ENCODE assay signal across 42 mouse cellular contexts in genomic region chr6:78385609-78386008, GRCm38 (mm10). TPM values are rescaled to one million over a fixed set of nuclear protein-coding genes. Genes with fewer than 3 reads are reported as not detected.
"Had no signal": no experiment of that assay in that cellular context is flagged by ENCODE, and none has a peak within 500 bp of the region (broad histone marks: within the 10 kb centered on the region; RNA-seq: fewer than 3 reads in every experiment).

No protein-coding gene starts in this region.

- H3K4me2 ChIP-seq: heart, embryonic 12.5 days; hindbrain, embryonic 12.5 days; hindbrain, embryonic 14.5 days; intestine, embryonic 15.5 days; limb, embryonic 13.5 days; limb, embryonic 15.5 days; liver, embryonic 12.5 days had no signal

- DNase-seq: gastrocnemius, adult 2 months; gastrocnemius, postnatal 10 days; gastrocnemius, postnatal 25 days; heart, adult 18-20 months; heart, postnatal 10 days; heart, postnatal 4 days; kidney, adult 18-20 months; kidney, adult 8-10 months; kidney, postnatal 10 days; kidney, postnatal 25 days; kidney, postnatal 4 days; left cerebral cortex, postnatal 4 days had no signal

- H3K4me3 ChIP-seq: gastrocnemius, adult 2 months; heart, embryonic 10.5 days; heart, embryonic 12.5 days; hindbrain, embryonic 10.5 days; hindbrain, embryonic 12.5 days; intestine, embryonic 15.5 days; layer of hippocampus, adult 2 months; limb, embryonic 13.5 days; limb, embryonic 15.5 days; liver, embryonic 12.5 days had no signal

- H3K9ac ChIP-seq: heart, embryonic 12.5 days; hindbrain, embryonic 12.5 days; hindbrain, embryonic 14.5 days; intestine, embryonic 15.5 days; limb, embryonic 13.5 days; limb, embryonic 15.5 days; liver, embryonic 12.5 days; liver, embryonic 14.5 days had no signal

- ATAC-seq: hindbrain, embryonic 16.5 days; inflammation-experienced regulatory T-cells, adult 6 months; intestine, embryonic 15.5 days; intestine, postnatal 0 days; liver, embryonic 12.5 days had no signal

- H3K27me3 ChIP-seq: heart, embryonic 12.5 days; hindbrain, embryonic 12.5 days; intestine, embryonic 15.5 days; limb, embryonic 13.5 days; limb, embryonic 15.5 days; liver, embryonic 12.5 days had no signal

- H3K36me3 ChIP-seq: heart, embryonic 10.5 days; heart, embryonic 12.5 days; hindbrain, embryonic 10.5 days; hindbrain, embryonic 12.5 days; intestine, embryonic 15.5 days; limb, embryonic 13.5 days; limb, embryonic 15.5 days; liver, embryonic 12.5 days had no signal

- H3K9me3 ChIP-seq: heart, embryonic 10.5 days; heart, embryonic 12.5 days; hindbrain, embryonic 10.5 days; hindbrain, embryonic 12.5 days; intestine, embryonic 15.5 days; limb, embryonic 13.5 days; limb, embryonic 15.5 days; liver, embryonic 12.5 days had no signal

- H3K4me1 ChIP-seq: heart, embryonic 10.5 days; heart, embryonic 12.5 days; hindbrain, embryonic 10.5 days; hindbrain, embryonic 12.5 days; intestine, embryonic 15.5 days; limb, embryonic 13.5 days; limb, embryonic 15.5 days; liver, embryonic 12.5 days had no signal

- H3K27ac ChIP-seq: gastrocnemius, adult 2 months; heart, embryonic 10.5 days; hindbrain, embryonic 10.5 days; hindbrain, embryonic 12.5 days; hindbrain, embryonic 14.5 days; intestine, embryonic 15.5 days; layer of hippocampus, adult 2 months; limb, embryonic 13.5 days; limb, embryonic 15.5 days; liver, embryonic 12.5 days; liver, embryonic 14.5 days had no signal

RNA-seq across cellular contexts. Expression of gene Reg3a, which starts 5.1 kb away (rescaled TPM):
- total RNA-seq: gastrocnemius, adult 2 months; gastrocnemius, postnatal 10 days; gastrocnemius, postnatal 25 days; gastrocnemius, postnatal 4 days; granulocyte monocyte progenitor cell, adult 5-6 weeks; heart, adult 18-20 months; heart, adult 8-10 months; heart, postnatal 10 days; heart, postnatal 25 days; heart, postnatal 4 days; layer of hippocampus, adult 2 months; layer of hippocampus, postnatal 10 days; layer of hippocampus, postnatal 25 days; left cerebral cortex, adult 18-20 months; left cerebral cortex, adult 8-10 months; left cerebral cortex, postnatal 10 days; left cerebral cortex, postnatal 25 days; left cerebral cortex, postnatal 4 days; liver, adult 2 months had no signal
- polyA plus RNA-seq: heart, embryonic 10.5 days; heart, embryonic 12.5 days; heart, embryonic 14.5 days; heart, embryonic 16.5 days; hindbrain, embryonic 10.5 days; hindbrain, embryonic 12.5 days; hindbrain, embryonic 14.5 days; hindbrain, embryonic 16.5 days; inflammation-experienced regulatory T-cells, adult 6 months; intestine, embryonic 15.5 days; intestine, postnatal 0 days; kidney, embryonic 14.5 days; kidney, embryonic 16.5 days; limb, embryonic 11.5 days; limb, embryonic 13.5 days; limb, embryonic 15.5 days; liver, adult 2 months; liver, embryonic 12.5 days; liver, embryonic 14.5 days had no signal

RNA-seq across cellular contexts. Expression of gene Reg3d, which starts 6.9 kb away (rescaled TPM):
- total RNA-seq: gastrocnemius, adult 2 months; gastrocnemius, postnatal 10 days; gastrocnemius, postnatal 25 days; gastrocnemius, postnatal 4 days; granulocyte monocyte progenitor cell, adult 5-6 weeks; heart, adult 18-20 months; heart, adult 8-10 months; heart, postnatal 10 days; heart, postnatal 25 days; heart, postnatal 4 days; layer of hippocampus, adult 2 months; layer of hippocampus, postnatal 10 days; layer of hippocampus, postnatal 25 days; left cerebral cortex, adult 18-20 months; left cerebral cortex, adult 8-10 months; left cerebral cortex, postnatal 10 days; left cerebral cortex, postnatal 25 days; left cerebral cortex, postnatal 4 days had no signal
- polyA plus RNA-seq: heart, embryonic 10.5 days; heart, embryonic 12.5 days; heart, embryonic 14.5 days; heart, embryonic 16.5 days; hindbrain, embryonic 10.5 days; hindbrain, embryonic 12.5 days; hindbrain, embryonic 14.5 days; hindbrain, embryonic 16.5 days; inflammation-experienced regulatory T-cells, adult 6 months; intestine, postnatal 0 days; kidney, embryonic 14.5 days; kidney, embryonic 16.5 days; limb, embryonic 11.5 days; limb, embryonic 13.5 days; limb, embryonic 15.5 days; liver, adult 2 months; liver, embryonic 12.5 days; liver, embryonic 14.5 days had no signal

RNA-seq across cellular contexts. Expression of gene Reg2, which starts 9.8 kb away (rescaled TPM):
- total RNA-seq: gastrocnemius, adult 2 months; gastrocnemius, postnatal 10 days; gastrocnemius, postnatal 25 days; gastrocnemius, postnatal 4 days; granulocyte monocyte progenitor cell, adult 5-6 weeks; heart, adult 18-20 months; heart, adult 8-10 months; heart, postnatal 10 days; heart, postnatal 25 days; heart, postnatal 4 days; layer of hippocampus, adult 2 months; layer of hippocampus, postnatal 10 days; layer of hippocampus, postnatal 25 days; left cerebral cortex, adult 18-20 months; left cerebral cortex, adult 8-10 months; left cerebral cortex, postnatal 10 days; left cerebral cortex, postnatal 25 days; left cerebral cortex, postnatal 4 days; liver, adult 2 months had no signal
- polyA plus RNA-seq: heart, embryonic 10.5 days; heart, embryonic 12.5 days; heart, embryonic 14.5 days; heart, embryonic 16.5 days; hindbrain, embryonic 10.5 days; hindbrain, embryonic 12.5 days; hindbrain, embryonic 14.5 days; hindbrain, embryonic 16.5 days; inflammation-experienced regulatory T-cells, adult 6 months; intestine, embryonic 15.5 days; intestine, postnatal 0 days; kidney, embryonic 14.5 days; kidney, embryonic 16.5 days; limb, embryonic 11.5 days; limb, embryonic 13.5 days; limb, embryonic 15.5 days; liver, adult 2 months; liver, embryonic 12.5 days; liver, embryonic 14.5 days had no signal

RNA-seq across cellular contexts. Expression of gene Reg3b, which starts 15.2 kb away (rescaled TPM):
- total RNA-seq: gastrocnemius, adult 2 months; gastrocnemius, postnatal 10 days; gastrocnemius, postnatal 25 days; gastrocnemius, postnatal 4 days; granulocyte monocyte progenitor cell, adult 5-6 weeks; heart, adult 18-20 months; heart, adult 8-10 months; heart, postnatal 10 days; heart, postnatal 25 days; heart, postnatal 4 days; layer of hippocampus, adult 2 months; layer of hippocampus, postnatal 10 days; layer of hippocampus, postnatal 25 days; left cerebral cortex, adult 18-20 months; left cerebral cortex, adult 8-10 months; left cerebral cortex, postnatal 10 days; left cerebral cortex, postnatal 25 days; left cerebral cortex, postnatal 4 days; liver, adult 2 months had no signal
- polyA plus RNA-seq: heart, embryonic 10.5 days; heart, embryonic 12.5 days; heart, embryonic 14.5 days; hindbrain, embryonic 10.5 days; hindbrain, embryonic 12.5 days; inflammation-experienced regulatory T-cells, adult 6 months; kidney, embryonic 14.5 days; kidney, embryonic 16.5 days; limb, embryonic 11.5 days; limb, embryonic 13.5 days; limb, embryonic 15.5 days; liver, embryonic 12.5 days; liver, embryonic 14.5 days had no signal

RNA-seq across cellular contexts. Expression of gene Reg1, which starts 36.9 kb away (rescaled TPM):
- total RNA-seq: gastrocnemius, adult 2 months; gastrocnemius, postnatal 10 days; gastrocnemius, postnatal 25 days; gastrocnemius, postnatal 4 days; granulocyte monocyte progenitor cell, adult 5-6 weeks; heart, adult 18-20 months; heart, adult 8-10 months; heart, postnatal 10 days; heart, postnatal 25 days; heart, postnatal 4 days; layer of hippocampus, adult 2 months; layer of hippocampus, postnatal 10 days; layer of hippocampus, postnatal 25 days; left cerebral cortex, adult 18-20 months; left cerebral cortex, adult 8-10 months; left cerebral cortex, postnatal 10 days; left cerebral cortex, postnatal 25 days; left cerebral cortex, postnatal 4 days had no signal
- polyA plus RNA-seq: heart, embryonic 10.5 days; heart, embryonic 12.5 days; heart, embryonic 14.5 days; hindbrain, embryonic 10.5 days; hindbrain, embryonic 12.5 days; hindbrain, embryonic 14.5 days; hindbrain, embryonic 16.5 days; inflammation-experienced regulatory T-cells, adult 6 months; kidney, embryonic 14.5 days; kidney, embryonic 16.5 days; limb, embryonic 11.5 days; limb, embryonic 13.5 days; limb, embryonic 15.5 days; liver, embryonic 12.5 days; liver, embryonic 14.5 days had no signal
